ENCODE assay signal across 8 mouse cellular contexts in genomic region chr4:99120211-99121122, GRCm38 (mm10). TPM values are rescaled to one million over a fixed set of nuclear protein-coding genes. Genes with fewer than 3 reads are reported as not detected.
DNase-seq lines count a peak whose midpoint lies in the region; ATAC-seq and TF ChIP-seq lines count a peak whose summit lies in the region.

Dock7 (minus strand) TSS chr4:99120915.

- no peaks in the 10 kb centered on the region for H3K9me3 ChIP-seq in forebrain, embryonic 16.5 days (ENCODE audit: control insufficient read depth, low read length)
- H3K9me3 ChIP-seq in liver, embryonic 16.5 days (replicated peaks; ENCODE audit: control insufficient read depth, low read length), result no peaks in the 10 kb centered on the region
- no peaks in the 10 kb centered on the region for H3K9me3 ChIP-seq in neural tube, embryonic 14.5 days (ENCODE audit: control insufficient read depth, low read length)

- peak within 1 kb of the TSS; percentile 88 for H3K4me3 ChIP-seq in cerebellum, adult 2 months (replicated peaks; ENCODE audit: insufficient read depth, low read depth, low read length)
- peak within 1 kb of the TSS; percentile 68 for H3K4me3 ChIP-seq in forebrain, embryonic 16.5 days (replicated peaks; ENCODE audit: low read length)
- peak within 1 kb of the TSS; percentile 75 for H3K4me3 ChIP-seq in liver, embryonic 16.5 days (ENCODE audit: low read depth, low read length)
- H3K4me3 ChIP-seq in neural tube, embryonic 14.5 days (ENCODE audit: low read depth, low read length), result peak within 1 kb of the TSS; percentile 97

- H3K9ac ChIP-seq in forebrain, embryonic 16.5 days (replicated peaks; ENCODE audit: low read depth, low read length), result peak within 1 kb of the TSS; percentile 97
- H3K9ac ChIP-seq in liver, embryonic 16.5 days (ENCODE audit: low read depth, low read length), result peak within 1 kb of the TSS; percentile 80
- peak within 1 kb of the TSS; percentile 99 for H3K9ac ChIP-seq in neural tube, embryonic 14.5 days (replicated peaks; ENCODE audit: low read depth, low read length)

- no peaks in the 10 kb centered on the region for H3K27me3 ChIP-seq in cerebellum, adult 2 months (ENCODE audit: control insufficient read depth, insufficient read depth, low read length)
- no peaks in the 10 kb centered on the region for H3K27me3 ChIP-seq in forebrain, embryonic 16.5 days (replicated peaks; ENCODE audit: control insufficient read depth, insufficient read depth, low read length)
- no peaks in the 10 kb centered on the region for H3K27me3 ChIP-seq in liver, embryonic 16.5 days (ENCODE audit: control insufficient read depth, insufficient read depth, low read depth, low read length)
- no peaks in the 10 kb centered on the region for H3K27me3 ChIP-seq in neural tube, embryonic 14.5 days (ENCODE audit: control insufficient read depth, insufficient read depth, low read length)

- no peak for TF ChIP-seq CTCF in cerebellum, adult 2 months (IDR thresholded peaks at IDR 0.05; ENCODE audit: borderline replicate concordance, insufficient read depth, low read depth, low read length)

- peak within 1 kb of the TSS; percentile 79 for H3K4me2 ChIP-seq in forebrain, embryonic 16.5 days (ENCODE audit: low read length)
- peak within 1 kb of the TSS; percentile 87 for H3K4me2 ChIP-seq in liver, embryonic 16.5 days (ENCODE audit: low read depth, low read length)
- peak within 1 kb of the TSS; percentile 79 for H3K4me2 ChIP-seq in neural tube, embryonic 14.5 days (ENCODE audit: low read depth, low read length)

- peak; percentile 95 for ATAC-seq in forebrain, embryonic 16.5 days
- peak; percentile 90 for ATAC-seq in liver, embryonic 16.5 days (ENCODE audit: low read depth)
- ATAC-seq in neural tube, embryonic 14.5 days (ENCODE audit: low read depth), result peak; percentile 95

- intact Hi-C loops in heart, postnatal 14 days (cut with DNase I), result loop anchor here (5.0 kb wide), 1 partner anchor 42 kb away; no protein-coding TSS in a partner anchor

- H3K27ac ChIP-seq in cerebellum, adult 2 months (ENCODE audit: insufficient read depth, low read length), result peak within 1 kb of the TSS; percentile 87
- H3K27ac ChIP-seq in forebrain, embryonic 16.5 days (ENCODE audit: low read length), result peak within 1 kb of the TSS; percentile 85
- peak within 1 kb of the TSS; percentile 40 for H3K27ac ChIP-seq in liver, embryonic 16.5 days (ENCODE audit: low read length)
- peak within 1 kb of the TSS; percentile 93 for H3K27ac ChIP-seq in neural tube, embryonic 14.5 days (ENCODE audit: low read depth, low read length)

- WGBS in cerebellum, adult 2 months, result under 1% methylated on average over 103 of the region's 117 CpGs
- WGBS in forebrain, embryonic 16.5 days, result under 1% methylated on average over 98 of the region's 117 CpGs
- WGBS in large intestine, adult 2 months, result under 1% methylated on average over 95 of the region's 117 CpGs
- under 1% methylated on average over 105 of the region's 117 CpGs for WGBS in liver, embryonic 16.5 days (ENCODE audit: insufficient replicate concordance)
- WGBS in neural tube, embryonic 14.5 days, result under 1% methylated on average over 73 of the region's 117 CpGs

- H3K36me3 ChIP-seq in forebrain, embryonic 16.5 days (ENCODE audit: control insufficient read depth, insufficient read depth), result no peaks in the 10 kb centered on the region
- no peaks in the 10 kb centered on the region for H3K36me3 ChIP-seq in liver, embryonic 16.5 days (ENCODE audit: control insufficient read depth, insufficient read depth)
- no peaks in the 10 kb centered on the region for H3K36me3 ChIP-seq in neural tube, embryonic 14.5 days (ENCODE audit: control insufficient read depth, insufficient read depth, low read length)

- DNase-seq in MEL-GATA-1-ER (ENCODE audit: extremely low read depth, low read depth), result peak; percentile 33
- DNase-seq in cerebellum, adult 2 months, result peak; percentile 84 to 87
- DNase-seq in heart, postnatal 14 days, result peak; percentile 92
- peak; percentile 50 for DNase-seq in large intestine, adult 2 months (ENCODE audit: low read depth, low spot score)
- peak; percentile 94 for DNase-seq in testis, postnatal 10 days (ENCODE audit: low spot score)

- TF ChIP-seq POLR2A in cerebellum, adult 2 months (IDR thresholded peaks at IDR 0.05; ENCODE audit: borderline replicate concordance, insufficient read depth, low read length), result no peak

- peaks cover 6% of the 10 kb centered on the region for H3K4me1 ChIP-seq in cerebellum, adult 2 months (ENCODE audit: control insufficient read depth, insufficient read depth, low read length)
- peaks cover 42% of the 10 kb centered on the region for H3K4me1 ChIP-seq in forebrain, embryonic 16.5 days (replicated peaks; ENCODE audit: control insufficient read depth, insufficient read depth, low read length)
- H3K4me1 ChIP-seq in liver, embryonic 16.5 days (ENCODE audit: control insufficient read depth, low read depth, low read length), result peaks cover 14% of the 10 kb centered on the region
- peaks cover 31% of the 10 kb centered on the region for H3K4me1 ChIP-seq in neural tube, embryonic 14.5 days (ENCODE audit: control insufficient read depth, insufficient read depth, low read length)

RNA-seq across cellular contexts. Expression of gene Dock7, which starts in this region (rescaled TPM):
- 47.5 and 48.2 TPM in 2 replicates for polyA plus RNA-seq in cerebellum, adult 2 months (2012; rRNA removed)
- 86.0 and 87.1 TPM in 2 replicates for polyA plus RNA-seq in forebrain, embryonic 16.5 days (2015; fragmentation: Nextera tagmentation; extraction: Ambion mirVana)
- total RNA-seq in heart, postnatal 14 days (2021), result 10 to 100 TPM; 14.9 to 17.6 TPM
- polyA plus RNA-seq in large intestine, adult 2 months (2012; rRNA removed), result 18.0 and 25.3 TPM in 2 replicates
- 8.0 and 9.6 TPM in 2 replicates for polyA plus RNA-seq in liver, embryonic 16.5 days (2015; fragmentation: Nextera tagmentation; extraction: Ambion mirVana)
- 97.1 and 121 TPM in 2 replicates for polyA plus RNA-seq in neural tube, embryonic 14.5 days (2014; fragmentation: Nextera tagmentation; extraction: Ambion mirVana)

Comparison
In these comparisons a context has a peak if more than half of its experiments do, and no peak if none do; other contexts are left out.
1. Peak in every context shown above with its lines: DNase-seq, ATAC-seq, H3K4me3 ChIP-seq and H3K27ac ChIP-seq.
2. DNase-seq: peak in every context shown above with its lines; median percentile 94 in testis, postnatal 10 days; 92 in heart, postnatal 14 days; 86 in cerebellum, adult 2 months; 50 in large intestine, adult 2 months; 33 in MEL-GATA-1-ER.
3. H3K27ac ChIP-seq: peak in every context shown above with its lines; median percentile 93 in neural tube, embryonic 14.5 days; 87 in cerebellum, adult 2 months; 85 in forebrain, embryonic 16.5 days; 40 in liver, embryonic 16.5 days.